Mouse (Mus musculus) embryonic facial prominence, embryonic 15.5 days (tissue): ENCODE measurements at regions not wholly inside any gene's neighbourhood (a gene's known extent, or its start where the extent isn't known, plus 50 kb on each side); places are given as distances from the start of the nearest gene placed in this dataset.

Source experiments
- ATAC-seq: fragments of 200-750 bp; cut with Nextera tagmentation; 2 replicates; pipeline ENCODE4 v1.8.0; 2017; ENCODE audit warnings: low read depth, moderate TSS enrichment; ENCODE audit not compliant: insufficient number of reproducible peaks, low FRiP score, low TSS enrichment
- H3K27ac ChIP-seq: fragments of 300-500 bp; sonication (generic); replicated peaks from 2 replicates; pipeline ENCODE4 v1.5.1; 2015; ENCODE audit warnings: mild to moderate bottlenecking, inconsistent platforms
- H3K27me3 ChIP-seq: fragments of 300-500 bp; sonication (generic); 2 replicates; pipeline ENCODE4 v1.6.1; 2015; ENCODE audit warnings: inconsistent platforms
- H3K36me3 ChIP-seq: fragments of 300-500 bp; sonication (generic); 2 replicates; pipeline ENCODE4 v1.6.1; 2015; ENCODE audit warnings: mild to moderate bottlenecking, inconsistent platforms
- H3K4me1 ChIP-seq: fragments of 300-500 bp; sonication (generic); 2 replicates; pipeline ENCODE4 v1.6.1; 2015; ENCODE audit warnings: inconsistent platforms
- H3K4me2 ChIP-seq: fragments of 300-500 bp; sonication (generic); replicated peaks from 2 replicates; pipeline ENCODE4 v1.6.1; 2015; ENCODE audit warnings: mild to moderate bottlenecking, inconsistent platforms
- H3K4me3 ChIP-seq: fragments of 300-500 bp; sonication (generic); replicated peaks from 2 replicates; pipeline ENCODE4 v1.5.1; 2015; ENCODE audit warnings: mild to moderate bottlenecking, inconsistent platforms
- H3K9ac ChIP-seq: fragments of 300-500 bp; sonication (generic); 2 replicates; pipeline ENCODE4 v1.6.1; 2015; ENCODE audit warnings: inconsistent platforms
- H3K9me3 ChIP-seq: fragments of 300-500 bp; sonication (generic); replicated peaks from 2 replicates; pipeline ENCODE4 v1.6.1; 2016; ENCODE audit warnings: inconsistent platforms
- WGBS: fragments of 180-500 bp; shearing (Covaris S2); methylation state at CpG from one replicate; pipeline ENCODE4 v1.1.7; 2015; 5-methylcytosine and 5-hydroxymethylcytosine counted together

DNA sequence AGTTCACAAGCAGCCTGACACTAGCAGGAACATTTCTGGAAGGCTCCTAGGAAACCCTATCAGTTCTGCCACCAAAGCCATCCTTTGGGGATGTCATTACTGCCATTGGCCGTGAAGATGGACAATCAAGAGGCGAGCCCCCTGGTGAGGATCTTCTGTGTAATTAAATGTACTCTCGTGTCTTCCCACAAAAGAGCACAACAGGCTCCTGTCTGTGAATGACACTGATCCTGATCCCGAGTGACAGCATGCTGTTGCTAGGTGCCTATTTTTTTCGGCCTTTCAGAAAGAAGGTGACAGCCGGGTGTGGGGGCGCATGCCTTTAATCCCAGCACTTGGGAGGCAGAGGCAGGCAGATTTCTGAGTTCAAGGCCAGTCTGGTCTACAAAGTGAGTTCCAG is 92.5 kb upstream of the Armc2 start:
- H3K4me1 ChIP-seq: no peaks in the 10 kb centered on the region
- no peak overlapping the region for H3K9ac ChIP-seq
- no peak overlapping the region for H3K27ac ChIP-seq
- no peak overlapping the region for H3K4me2 ChIP-seq
- H3K4me3 ChIP-seq: no peak overlapping the region
- no peaks in the 10 kb centered on the region for H3K9me3 ChIP-seq
- ATAC-seq: no peak
- H3K27me3 ChIP-seq: no peaks in the 10 kb centered on the region
- 69% methylated on average over 7 of the region's 7 CpGs for WGBS
- H3K36me3 ChIP-seq: no peaks in the 10 kb centered on the region

GRCm38 (mm10) chr10:42108294-42109014 is 90.2 kb upstream of the Armc2 start:
- no peak overlapping the region for H3K4me3 ChIP-seq
- no peaks in the 10 kb centered on the region for H3K36me3 ChIP-seq
- H3K9ac ChIP-seq: no peak overlapping the region
- no peaks in the 10 kb centered on the region for H3K27me3 ChIP-seq
- H3K4me2 ChIP-seq: no peak overlapping the region
- 63% methylated on average over 8 of the region's 8 CpGs for WGBS
- no peak overlapping the region for H3K27ac ChIP-seq
- no peak for ATAC-seq
- H3K4me1 ChIP-seq: no peaks in the 10 kb centered on the region
- H3K9me3 ChIP-seq: 0 out of 2 replicates have a peak, but pooled peaks cover 7% of the 10 kb centered on the region

GRCm38 (mm10) chr10:42107437-42108293 is 89.4 kb upstream of the Armc2 start:
- ATAC-seq: no peak
- H3K4me3 ChIP-seq: no peak overlapping the region
- H3K27me3 ChIP-seq: no peaks in the 10 kb centered on the region
- no peaks in the 10 kb centered on the region for H3K4me1 ChIP-seq
- 78% methylated on average over 12 of the region's 12 CpGs for WGBS
- H3K27ac ChIP-seq: no peak overlapping the region
- H3K36me3 ChIP-seq: no peaks in the 10 kb centered on the region
- no peak overlapping the region for H3K4me2 ChIP-seq
- H3K9ac ChIP-seq: no peak overlapping the region
- H3K9me3 ChIP-seq: 0 out of 2 replicates have a peak, but pooled peaks cover 7% of the 10 kb centered on the region

DNA sequence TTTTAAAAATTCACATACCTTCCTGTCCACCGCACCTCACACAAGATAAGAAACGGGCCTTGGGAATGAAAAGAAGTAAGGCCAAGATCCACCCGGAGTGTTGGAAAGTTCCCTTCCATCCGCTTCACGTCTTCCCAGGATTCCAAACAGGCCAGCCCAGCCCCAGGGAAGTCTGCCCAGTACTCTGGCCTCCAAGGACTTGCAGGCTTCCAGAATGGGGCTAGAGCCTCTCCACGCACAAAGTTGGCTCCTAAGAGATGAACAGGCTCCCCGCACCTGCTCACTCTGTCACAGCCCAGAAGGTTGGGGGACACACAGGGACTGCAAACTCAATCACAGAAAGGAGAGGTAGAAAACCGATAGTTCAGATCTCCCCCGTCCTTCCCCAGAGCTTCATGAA is 88.4 kb upstream of the Armc2 start:
- H3K4me3 ChIP-seq: no peak overlapping the region
- H3K27me3 ChIP-seq: no peaks in the 10 kb centered on the region
- no peaks in the 10 kb centered on the region for H3K4me1 ChIP-seq
- no peak overlapping the region for H3K9ac ChIP-seq
- H3K36me3 ChIP-seq: no peaks in the 10 kb centered on the region
- no peak overlapping the region for H3K27ac ChIP-seq
- 85% methylated on average over 9 of the region's 9 CpGs for WGBS
- H3K4me2 ChIP-seq: no peak overlapping the region
- 0 out of 2 replicates have a peak, but pooled peaks cover 7% of the 10 kb centered on the region for H3K9me3 ChIP-seq
- no peak for ATAC-seq

DNA sequence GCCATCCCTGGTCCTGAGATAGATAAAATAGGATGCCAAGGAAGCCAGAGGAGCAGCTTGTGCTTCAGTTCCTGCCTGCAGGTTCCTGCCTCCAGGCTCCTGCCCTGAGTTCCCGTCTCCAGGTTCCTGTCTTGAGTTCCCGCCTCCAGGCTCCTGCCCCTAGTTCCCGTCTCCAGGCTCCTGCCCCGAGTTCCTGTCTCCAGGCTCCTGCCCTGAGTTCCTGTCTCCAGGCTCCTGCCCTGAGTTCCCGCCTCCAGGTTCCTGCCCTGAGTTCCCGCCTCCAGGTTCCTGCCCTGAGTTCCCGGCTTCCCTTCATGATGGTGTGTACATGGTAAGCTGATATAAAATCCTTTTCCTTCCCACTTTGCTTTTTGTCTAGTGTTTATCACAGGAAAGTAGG is 86.8 kb upstream of the Armc2 start:
- Histone ChIP-seq H3K4me1 (no peaks in the 10 kb centered on the region), H3K27ac (no peak overlapping the region)

DNA sequence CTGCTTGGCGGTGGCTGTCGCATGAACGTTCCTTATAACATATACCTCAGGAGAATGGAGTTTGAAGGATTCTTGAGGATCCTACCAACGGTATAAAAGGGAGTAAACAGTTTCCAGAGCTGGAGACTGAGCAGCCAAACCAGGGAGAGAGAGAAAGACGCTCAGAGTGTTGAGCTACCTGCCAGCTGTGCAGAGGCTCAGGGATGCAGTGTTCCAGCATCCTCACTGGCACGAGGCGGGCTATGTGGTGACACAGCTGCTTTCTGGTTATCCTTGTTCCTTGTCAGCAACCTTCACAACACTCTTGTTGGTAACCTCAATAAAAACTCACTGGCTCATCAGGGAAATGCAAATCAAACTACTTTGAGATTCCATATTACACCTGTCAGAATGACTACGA is 84.1 kb upstream of the Armc2 start:
- H3K27me3 ChIP-seq: no peaks in the 10 kb centered on the region
- no peak overlapping the region for H3K4me2 ChIP-seq
- ATAC-seq: no peak
- 82% methylated on average over 8 of the region's 8 CpGs for WGBS
- H3K4me1 ChIP-seq: no peaks in the 10 kb centered on the region
- 0 out of 2 replicates have a peak, but pooled peaks cover 7% of the 10 kb centered on the region for H3K9me3 ChIP-seq
- no peak overlapping the region for H3K4me3 ChIP-seq
- H3K36me3 ChIP-seq: no peaks in the 10 kb centered on the region
- H3K27ac ChIP-seq: no peak overlapping the region
- H3K9ac ChIP-seq: no peak overlapping the region

More for the DNA sequence above, 86.8 kb upstream of the Armc2 start:
- no peak overlapping the region for H3K9ac ChIP-seq
- no peak overlapping the region for H3K4me2 ChIP-seq
- no peak for ATAC-seq
- 80% methylated on average over 7 of the region's 7 CpGs for WGBS
- H3K36me3 ChIP-seq: no peaks in the 10 kb centered on the region
- H3K4me3 ChIP-seq: no peak overlapping the region
- H3K9me3 ChIP-seq: 0 out of 2 replicates have a peak, but pooled peaks cover 7% of the 10 kb centered on the region
- H3K27me3 ChIP-seq: no peaks in the 10 kb centered on the region

DNA sequence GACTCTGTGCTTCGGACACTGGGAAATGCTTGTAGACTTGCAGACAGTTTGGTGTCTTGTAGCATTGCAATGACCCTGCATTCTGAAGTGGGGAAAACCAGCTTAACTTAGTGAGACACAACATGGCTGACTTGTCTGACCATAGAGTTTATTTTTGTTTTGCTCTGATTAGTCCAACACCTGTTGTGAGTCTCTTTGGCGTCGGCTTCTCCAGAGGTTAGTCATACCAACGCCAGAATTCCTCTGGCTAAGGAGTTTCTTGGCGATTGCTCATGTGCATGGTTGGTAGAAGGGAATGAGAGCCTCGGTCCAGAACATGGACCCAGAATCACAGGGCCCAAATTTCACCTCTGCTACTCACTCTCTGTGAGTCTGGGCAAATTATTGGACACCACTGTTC is 82.9 kb upstream of the Armc2 start:
- H3K4me2 ChIP-seq: no peak overlapping the region
- 0 out of 2 replicates have a peak, but pooled peaks cover 7% of the 10 kb centered on the region for H3K9me3 ChIP-seq
- H3K9ac ChIP-seq: no peak overlapping the region
- no peak overlapping the region for H3K27ac ChIP-seq
- no peak overlapping the region for H3K4me3 ChIP-seq
- H3K27me3 ChIP-seq: no peaks in the 10 kb centered on the region
- ATAC-seq: no peak
- no peaks in the 10 kb centered on the region for H3K36me3 ChIP-seq
- H3K4me1 ChIP-seq: no peaks in the 10 kb centered on the region
- whole genome bisulfite sequencing: 70% methylated on average over 6 of the region's 6 CpGs

GRCm38 (mm10) chr10:42096924-42097323 is 78.7 kb upstream of the Armc2 start:
- 76% methylated on average over 6 of the region's 6 CpGs for WGBS
- no peak for ATAC-seq
- no peak overlapping the region for H3K4me2 ChIP-seq

GRCm38 (mm10) chr10:42095986-42096385 is 77.7 kb upstream of the Armc2 start:
- no peak for ATAC-seq
- Histone ChIP-seq H3K27ac (no peak overlapping the region), H3K36me3 (no peaks in the 10 kb centered on the region), H3K4me2 (no peak overlapping the region), H3K4me1 (no peaks in the 10 kb centered on the region), H3K9me3 (no peaks in the 10 kb centered on the region), H3K4me3 (no peak overlapping the region), H3K9ac (no peak overlapping the region), H3K27me3 (no peaks in the 10 kb centered on the region)
- 95% methylated on average over 10 of the region's 10 CpGs for WGBS

More at GRCm38 (mm10) chr10:42096924-42097323, 78.7 kb upstream of the Armc2 start:
- Histone ChIP-seq H3K4me3 (no peak overlapping the region), H3K36me3 (no peaks in the 10 kb centered on the region), H3K4me1 (no peaks in the 10 kb centered on the region), H3K9me3 (no peaks in the 10 kb centered on the region), H3K27me3 (no peaks in the 10 kb centered on the region), H3K9ac (no peak overlapping the region), H3K27ac (no peak overlapping the region)

GRCm38 (mm10) chr10:42094274-42095000 is 76.2 kb upstream of the Armc2 start:
- H3K27me3 ChIP-seq: no peaks in the 10 kb centered on the region
- 82% methylated on average over 24 of the region's 24 CpGs for WGBS
- no peaks in the 10 kb centered on the region for H3K9me3 ChIP-seq
- no peak for ATAC-seq
- H3K27ac ChIP-seq: no peak overlapping the region
- H3K36me3 ChIP-seq: no peaks in the 10 kb centered on the region
- no peak overlapping the region for H3K4me2 ChIP-seq
- H3K4me1 ChIP-seq: peaks cover 8% of the 10 kb centered on the region
- H3K4me3 ChIP-seq: no peak overlapping the region
- H3K9ac ChIP-seq: no peak overlapping the region

DNA sequence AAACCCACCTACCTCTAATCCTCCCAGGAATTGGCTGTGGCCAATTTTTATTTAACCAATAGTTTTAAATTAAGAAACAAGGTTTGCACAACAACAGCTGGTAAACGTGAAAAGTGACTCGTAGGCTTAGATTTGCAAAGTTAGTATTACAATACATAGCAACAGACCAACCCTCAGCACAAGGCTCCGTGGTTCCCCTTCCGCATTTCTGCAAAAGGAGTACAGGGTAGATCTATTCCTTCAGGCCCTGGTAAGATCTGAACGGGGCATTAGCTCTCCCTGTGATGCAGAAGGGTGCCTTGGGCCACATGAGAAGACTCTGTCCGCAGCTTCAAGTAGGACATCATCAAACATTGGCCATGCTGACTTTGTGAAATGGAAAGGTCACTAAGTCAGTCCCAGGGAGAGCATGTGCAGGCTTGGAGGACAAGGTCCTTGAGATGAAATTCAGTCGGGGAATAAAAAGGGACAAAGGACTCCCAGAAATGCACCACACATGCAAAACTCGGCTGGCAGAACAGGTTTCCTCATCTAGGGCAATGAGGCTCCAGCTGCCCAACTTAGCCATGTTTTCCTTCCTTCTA is 75.0 kb upstream of the Armc2 start:
- Histone ChIP-seq H3K27me3 (no peaks in the 10 kb centered on the region), H3K27ac (no peak overlapping the region), H3K36me3 (no peaks in the 10 kb centered on the region), H3K9me3 (no peaks in the 10 kb centered on the region), H3K4me2 (no peak overlapping the region), H3K9ac (no peak overlapping the region), H3K4me3 (no peak overlapping the region), H3K4me1 (peaks cover 19% of the 10 kb centered on the region)
- no peak for ATAC-seq
- WGBS: 80% methylated on average over 8 of the region's 8 CpGs
